Mouse (Mus musculus): ENCODE results near the gene Rbck1. TPM values are rescaled to one million over a fixed set of nuclear protein-coding genes. Genes with fewer than 3 reads are reported as not detected.

Rbck1 gene
- polyA plus RNA-seq (2017; shearing (Covaris generic)) = 339 TPM

DNA sequence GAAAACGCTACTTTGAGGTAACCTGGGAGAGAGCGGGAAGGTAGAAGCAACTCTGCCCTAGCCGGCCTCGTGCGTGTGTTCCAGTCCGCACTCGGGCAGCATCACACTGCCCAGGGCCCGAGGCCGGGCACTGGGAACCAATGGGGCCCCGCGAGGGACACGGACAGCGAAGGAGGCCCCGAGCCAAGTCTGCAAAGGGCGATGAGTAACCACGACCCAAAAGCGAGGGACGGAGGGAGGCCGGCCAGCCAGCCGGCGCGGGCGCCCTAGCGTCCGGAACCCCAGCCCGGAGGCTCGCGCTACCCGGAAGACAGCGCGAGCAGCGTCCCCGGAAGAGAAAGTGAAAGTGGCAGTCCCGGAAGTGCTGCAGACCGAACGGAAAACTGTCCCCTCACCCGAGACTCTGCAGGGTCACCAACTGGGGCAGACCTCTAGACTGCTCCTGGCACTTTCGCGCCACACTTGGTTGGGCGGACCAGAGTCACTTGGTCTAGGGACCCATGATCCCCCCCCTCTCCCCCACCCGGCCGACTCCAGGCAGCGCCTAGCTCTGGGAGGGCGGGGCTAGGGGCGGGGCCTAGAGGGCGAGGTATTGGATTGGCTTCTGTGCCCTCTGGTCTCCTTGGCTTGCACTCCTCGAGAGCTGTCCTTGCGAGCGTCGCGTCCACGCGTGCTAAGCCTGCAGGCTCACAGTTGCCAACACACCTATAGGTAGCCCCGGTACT is at the start of gene Rbck1:
TSS of gene Rbck1 (minus strand) at position 553 of the 725 bp plus-strand sequence.

GRCm38 (mm10) chr2:152376345-152376741 is 43.9 kb upstream of the Rbck1 start, which contains the start of gene Nrsn2:
Gene Nrsn2, minus strand, starts transcription at chr2:152376638.

DNA sequence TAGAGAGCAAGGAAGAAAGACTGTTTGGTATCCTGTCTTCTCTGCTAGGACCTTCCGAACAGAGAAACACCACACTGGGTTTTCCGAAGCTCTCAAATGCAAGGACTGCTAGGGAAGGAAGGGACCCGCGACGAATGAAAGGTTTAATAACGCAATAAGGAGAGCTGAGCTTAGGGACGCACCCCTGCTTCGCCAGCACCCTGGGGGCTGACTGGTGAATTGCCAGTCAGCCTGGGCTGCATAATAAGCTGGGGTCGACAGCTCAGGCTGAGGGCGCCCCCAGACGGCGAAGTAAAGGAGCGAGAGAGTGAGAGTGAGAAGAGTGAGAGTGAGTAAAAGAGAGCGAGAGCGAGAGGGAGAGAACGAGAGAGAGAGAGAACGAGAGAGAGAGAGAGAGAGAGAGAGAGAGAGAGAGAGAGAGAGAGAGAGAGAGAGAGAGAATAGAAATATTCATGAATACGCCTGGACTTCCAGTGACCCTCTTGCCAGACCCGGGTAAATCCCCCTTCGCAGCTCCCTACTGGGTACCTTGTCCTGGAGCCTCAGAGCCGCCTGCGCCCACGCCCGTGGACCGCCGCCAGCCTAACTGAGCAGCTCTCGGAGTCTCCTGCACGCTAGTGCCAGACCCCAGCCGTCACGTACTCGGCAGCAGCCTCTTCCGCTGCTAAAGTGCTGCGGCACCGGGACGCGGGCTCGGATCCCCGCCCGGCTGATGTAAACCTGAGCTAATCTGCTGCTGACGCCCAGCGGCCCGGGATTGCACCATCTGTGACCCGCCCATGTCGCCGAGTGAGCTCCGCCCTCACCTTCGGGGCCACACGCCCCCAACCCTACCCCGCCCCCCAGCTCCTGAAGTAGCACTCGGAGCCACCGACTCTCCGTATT is 11.1 kb upstream of the Rbck1 start, which contains the start of gene Trib3:
TSS of gene Trib3 (minus strand) at position 704 of the 885 bp plus-strand sequence.

DNA sequence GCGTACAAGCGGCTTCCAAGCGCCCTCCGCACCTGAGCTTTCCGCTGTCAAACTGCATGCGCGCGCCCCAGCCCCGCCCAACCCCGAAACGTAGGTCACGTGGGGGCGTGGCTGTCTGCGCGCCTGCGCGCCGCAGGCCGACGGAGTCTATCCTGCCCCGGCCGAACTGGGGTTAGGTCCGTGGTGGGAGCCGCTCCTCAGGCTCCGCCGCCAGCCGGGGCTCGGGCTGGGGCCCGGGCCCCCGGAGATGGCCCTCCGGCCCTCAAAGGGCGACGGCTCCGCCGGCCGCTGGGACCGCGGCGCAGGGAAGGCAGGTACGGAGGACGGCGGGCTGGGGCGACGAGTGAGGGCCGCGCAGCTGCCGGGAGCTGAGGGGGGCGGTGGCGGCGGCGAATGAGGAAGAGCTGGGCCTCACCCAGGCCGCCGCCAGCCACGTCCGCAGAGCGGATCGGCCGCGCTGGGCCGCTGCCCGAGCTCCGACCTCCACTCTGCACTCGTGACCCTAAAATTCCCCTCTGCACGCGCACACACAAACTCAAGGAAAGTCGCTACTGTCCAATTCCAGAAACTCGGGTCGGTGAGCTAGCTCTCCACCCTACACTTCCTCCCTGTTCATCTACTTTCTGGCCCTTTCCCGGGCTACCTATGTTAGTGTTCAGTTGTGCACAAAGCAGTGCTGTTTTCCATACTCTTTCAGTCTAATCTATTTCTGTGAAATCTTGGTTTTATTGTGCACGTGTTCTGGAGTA is 38.6 kb downstream of the Rbck1 start, which contains the start of gene Tbc1d20:
TSS of gene Tbc1d20 (plus strand) at position 102 of the 749 bp plus-strand sequence.

Other genes with a start within 250 kb of the Rbck1 start
- gene Srxn1, start 227.1 kb downstream of the Rbck1 start, polyA plus RNA-seq (2017; shearing (Covaris generic)) = 4.6 TPM
- not detected for gene Tcf15, start 189.1 kb downstream of the Rbck1 start, polyA plus RNA-seq (2017; shearing (Covaris generic))
- gene Csnk2a1, start 105.8 kb downstream of the Rbck1 start, polyA plus RNA-seq (2017; shearing (Covaris generic)) = 63.4 TPM
- gene Tbc1d20, start 38.8 kb downstream of the Rbck1 start, polyA plus RNA-seq (2017; shearing (Covaris generic)) = 39.3 TPM
- gene Trib3, start 11.4 kb upstream of the Rbck1 start, polyA plus RNA-seq (2017; shearing (Covaris generic)) = 3.7 TPM
- not detected for gene Nrsn2, start 44.0 kb upstream of the Rbck1 start, polyA plus RNA-seq (2017; shearing (Covaris generic))
- 0.06 TPM for gene Sox12, start 65.4 kb upstream of the Rbck1 start, polyA plus RNA-seq (2017; shearing (Covaris generic))
- gene Zcchc3, start 82.4 kb upstream of the Rbck1 start, polyA plus RNA-seq (2017; shearing (Covaris generic)) = 1.2 TPM
- gene 6820408C15Rik, start 82.9 kb upstream of the Rbck1 start, polyA plus RNA-seq (2017; shearing (Covaris generic)) = not detected
- not detected for gene Defb23, start 132.0 kb upstream of the Rbck1 start, polyA plus RNA-seq (2017; shearing (Covaris generic))
- gene Defb20, start 144.4 kb upstream of the Rbck1 start, polyA plus RNA-seq (2017; shearing (Covaris generic)) = not detected
- not detected for gene Defb22, start 157.5 kb upstream of the Rbck1 start, polyA plus RNA-seq (2017; shearing (Covaris generic))
- not detected for gene Defb26, start 179.0 kb upstream of the Rbck1 start, polyA plus RNA-seq (2017; shearing (Covaris generic))
- gene Defb28, start 185.6 kb upstream of the Rbck1 start, polyA plus RNA-seq (2017; shearing (Covaris generic)) = not detected
- not detected for gene Defb29, start 207.4 kb upstream of the Rbck1 start, polyA plus RNA-seq (2017; shearing (Covaris generic))
- gene Gm17416, start 236.7 kb upstream of the Rbck1 start, polyA plus RNA-seq (2017; shearing (Covaris generic)) = not detected
- gene Defb21, start 240.1 kb upstream of the Rbck1 start, polyA plus RNA-seq (2017; shearing (Covaris generic)) = not detected
- not detected for gene Defb19, start 247.7 kb upstream of the Rbck1 start, polyA plus RNA-seq (2017; shearing (Covaris generic))